Mouse (Mus musculus) kidney, postnatal 25 days (tissue): ENCODE measurements around the gene Tagln.

ENCODE experiments used
- DNase-seq, 2 experiments: peaks; one replicate each; pipeline ENCODE4 v3.0.0; 2021; ENCODE audit warnings: mixed read lengths in 2 of 2

Tagln gene

DNA sequence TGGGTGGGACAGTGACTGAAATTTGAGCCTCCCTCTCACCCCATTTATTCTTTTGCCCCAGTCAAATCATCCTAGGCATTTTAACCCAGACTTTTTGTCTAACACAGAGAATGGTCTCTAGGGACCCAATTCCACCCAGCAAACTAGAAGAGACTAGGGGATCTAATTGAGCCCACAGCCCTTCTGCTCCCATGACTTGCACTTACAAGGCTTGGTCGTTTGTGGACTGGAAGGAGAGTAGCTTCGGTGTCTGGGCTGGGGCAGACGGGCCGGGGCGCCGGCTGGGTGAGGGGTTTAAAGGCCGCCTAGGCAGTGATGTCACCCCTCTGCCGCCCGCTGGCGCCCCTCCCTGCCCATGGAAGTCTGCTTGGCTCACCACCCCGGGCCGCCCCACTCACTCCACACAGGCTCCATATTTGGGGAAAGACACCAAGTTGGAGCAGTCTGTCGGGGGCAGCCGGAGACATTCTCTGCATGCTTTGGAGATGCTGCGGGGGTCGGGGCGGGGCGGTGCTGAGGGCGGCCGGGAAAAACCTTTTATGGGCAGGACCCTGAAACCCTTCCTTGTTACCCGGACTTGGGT lies at the start of gene Tagln:
Tagln (minus strand) TSS at position 431 of the 583 bp plus-strand sequence.
- DNase-seq, result peak; percentile 40 to 67

DNA sequence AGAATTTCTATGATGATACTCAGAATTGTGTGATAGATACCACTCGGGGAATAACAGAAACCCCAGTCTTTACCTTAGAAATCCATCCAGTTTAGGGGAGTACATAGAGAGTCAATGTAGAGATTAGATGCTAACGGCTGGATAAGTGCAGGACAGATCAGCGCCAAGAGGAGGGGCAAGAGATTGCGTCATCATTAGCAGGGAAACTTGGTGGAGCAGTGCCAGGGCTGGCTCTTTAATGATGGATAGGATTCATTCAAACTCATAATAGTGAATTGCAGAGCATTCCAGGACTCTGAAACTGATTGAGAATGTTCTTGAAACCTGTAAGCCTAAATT lies 49.3 kb upstream of the Tagln start:
- DNase-seq, result peak; percentile 77 to 84

DNA sequence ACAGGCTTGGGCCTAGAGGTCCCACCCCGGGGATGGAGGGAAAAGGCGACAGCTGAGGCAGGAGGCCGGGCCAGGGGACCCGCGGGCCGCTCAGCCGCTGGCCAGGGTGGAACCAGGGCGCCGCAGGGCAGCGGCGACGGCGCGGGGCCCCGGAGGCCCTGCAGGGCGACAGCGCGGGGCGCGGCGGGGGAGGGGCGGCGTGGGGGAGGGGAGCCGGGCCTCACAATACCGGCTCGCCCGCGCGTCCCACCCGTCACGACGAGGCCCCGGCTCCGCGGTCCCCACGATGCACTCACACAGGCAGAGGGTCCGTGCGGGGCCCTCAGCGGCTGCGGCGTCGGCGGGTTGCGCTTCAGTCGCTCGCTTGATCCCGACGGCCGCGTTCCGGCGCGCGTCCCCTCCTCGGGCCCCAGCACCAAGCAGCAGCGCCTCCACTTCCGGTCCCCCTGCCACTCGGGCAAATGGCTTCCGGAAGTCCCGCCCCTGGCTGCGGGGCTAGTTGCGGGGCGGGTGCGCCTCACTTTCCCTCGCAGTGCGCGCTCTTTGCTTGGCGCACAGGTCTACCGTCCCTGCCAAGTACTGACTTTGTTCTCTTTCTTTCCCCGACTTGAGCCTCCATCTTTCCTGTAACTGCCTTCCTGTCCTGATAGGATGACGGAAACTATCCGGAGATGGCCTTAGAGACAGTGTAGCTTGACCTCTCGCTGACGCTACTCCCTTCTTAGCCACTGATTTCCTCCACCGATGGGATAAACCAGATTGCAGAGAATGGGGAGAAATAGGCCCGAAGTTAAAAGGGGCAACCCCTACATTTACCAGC lies 48.8 kb upstream of the Tagln start:
- peak; percentile 91 to 94 for DNase-seq

DNA sequence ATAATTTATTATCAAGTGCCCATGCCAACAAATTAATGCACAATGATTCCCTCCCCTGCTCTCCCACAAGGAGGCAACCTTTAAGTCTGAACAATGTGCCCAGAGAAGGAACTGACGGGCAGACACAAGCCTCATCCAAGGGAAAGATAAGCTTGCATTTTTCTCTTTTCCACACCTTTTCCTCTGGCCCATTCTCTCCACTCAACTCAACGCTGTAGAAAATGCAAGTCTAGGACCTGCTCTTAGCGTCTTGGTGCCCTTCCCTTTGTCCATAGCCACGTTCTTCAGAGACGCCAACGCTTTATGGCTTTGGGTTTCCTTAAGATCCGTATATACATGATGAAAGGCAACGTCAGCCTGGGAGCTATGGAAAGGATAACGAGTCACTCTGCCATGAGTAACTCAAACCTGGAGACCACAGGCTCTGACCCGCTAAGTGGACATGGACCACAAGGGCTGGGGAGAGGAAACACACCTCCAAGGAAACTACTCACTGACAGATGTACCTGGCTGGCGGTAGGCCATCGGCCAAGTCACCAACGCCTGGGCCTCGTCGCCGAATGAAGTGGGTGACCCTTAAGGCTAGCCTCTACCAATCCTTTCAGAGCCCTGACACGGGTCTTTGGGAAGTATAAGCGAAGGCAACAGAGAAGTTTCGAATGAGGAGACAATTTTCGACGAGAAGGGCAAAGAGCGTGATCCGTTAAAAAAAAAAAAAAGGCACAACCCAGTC lies 48.0 kb upstream of the Tagln start:
- peak; percentile 36 to 55 for DNase-seq

DNA sequence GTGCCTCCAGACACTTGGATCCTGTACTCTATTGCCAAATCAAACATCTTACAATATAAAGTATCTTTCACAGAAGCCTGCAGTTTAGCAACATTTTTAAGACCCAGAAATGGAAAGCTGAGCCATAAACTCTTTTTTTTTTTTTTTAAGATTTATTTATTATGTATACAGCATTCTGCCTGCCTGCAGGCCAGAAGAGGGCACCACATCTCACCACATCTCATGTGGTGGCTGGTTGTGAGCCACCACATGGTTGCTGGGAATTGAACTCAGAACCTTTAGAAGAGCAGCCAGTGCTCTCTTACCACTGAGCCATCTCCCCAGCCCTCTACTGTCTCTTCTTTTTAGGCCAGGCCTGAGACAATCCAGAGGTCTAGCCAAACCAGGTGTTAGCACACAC lies 45.5 kb upstream of the Tagln start:
- no peak for DNase-seq

DNA sequence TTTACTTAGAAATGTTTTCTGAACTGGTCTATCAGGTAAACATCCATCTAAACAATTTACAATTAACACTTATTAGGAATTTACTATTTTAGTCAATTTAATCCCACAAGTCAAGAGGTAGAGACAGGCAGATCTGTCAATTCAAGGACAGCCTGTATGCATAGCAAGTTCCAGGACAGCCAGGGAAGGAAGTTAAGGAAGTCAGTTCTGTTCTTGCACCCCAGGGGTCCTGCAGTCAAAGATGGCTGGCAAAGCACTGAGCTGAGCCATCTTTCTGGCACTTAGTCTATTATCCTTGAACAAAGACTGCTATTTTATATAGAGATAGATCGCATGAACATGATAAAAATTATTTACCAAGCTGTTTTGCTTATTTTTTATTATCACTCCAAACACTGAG lies 44.8 kb upstream of the Tagln start:
- no peak for DNase-seq

DNA sequence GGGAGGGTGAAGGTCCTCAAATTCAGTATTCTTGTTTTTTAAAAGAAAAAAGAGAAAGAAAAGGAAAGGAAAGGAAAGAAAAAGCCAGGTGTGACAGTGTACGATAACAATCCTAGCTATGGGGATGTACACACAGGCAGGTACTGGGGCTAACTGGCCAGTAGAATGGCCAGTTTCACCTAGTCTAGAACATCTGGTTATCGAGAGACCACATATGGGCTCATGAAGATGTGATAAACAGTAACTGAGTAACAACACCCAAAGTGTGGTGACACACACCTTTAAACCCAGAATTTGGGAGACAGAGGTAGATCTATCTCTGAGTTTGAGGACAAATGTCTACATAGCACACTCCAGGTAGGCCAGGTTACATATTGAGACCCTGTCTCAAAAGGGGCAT lies 43.9 kb upstream of the Tagln start:
- DNase-seq, result no peak

DNA sequence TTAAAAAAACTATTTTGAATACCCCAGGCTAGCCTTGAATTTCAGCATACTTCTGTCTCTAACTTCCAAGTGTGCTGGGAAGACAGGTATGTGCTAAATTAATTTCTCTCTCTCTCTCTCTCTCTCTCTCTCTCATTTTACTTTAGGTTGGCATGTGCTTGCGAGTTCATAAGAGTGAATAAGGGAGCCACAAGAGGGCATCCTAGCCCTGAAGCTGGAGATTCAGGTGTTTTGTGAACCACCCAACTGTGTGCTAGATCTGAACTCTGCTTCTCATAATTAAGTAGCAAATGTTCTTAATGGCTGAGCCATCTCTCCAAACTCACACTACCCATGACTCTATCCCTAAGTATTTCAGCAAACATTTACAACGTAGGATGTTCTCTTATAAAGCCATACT lies 41.0 kb upstream of the Tagln start:
- peak in 1 of 2 experiments; percentile 28 for DNase-seq

DNA sequence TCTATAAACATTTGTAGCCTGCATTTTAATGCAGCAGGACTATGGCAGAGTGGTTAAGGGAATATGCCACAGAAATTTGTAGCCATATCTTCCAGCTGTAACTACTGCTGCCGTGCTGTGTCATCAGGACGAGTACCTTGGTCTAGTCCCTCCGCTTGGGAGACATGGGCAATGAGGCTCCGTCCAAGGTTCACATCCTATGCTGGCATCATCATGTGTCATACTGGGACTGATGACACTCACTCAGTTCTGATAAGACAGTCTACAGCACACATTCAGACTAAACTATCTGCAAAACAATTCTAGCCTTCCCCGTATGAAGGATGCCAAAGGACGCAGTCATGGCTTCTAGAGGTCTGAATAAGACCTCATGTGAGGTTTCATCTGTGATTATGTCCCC lies 27.7 kb upstream of the Tagln start:
- DNase-seq, result no peak

DNA sequence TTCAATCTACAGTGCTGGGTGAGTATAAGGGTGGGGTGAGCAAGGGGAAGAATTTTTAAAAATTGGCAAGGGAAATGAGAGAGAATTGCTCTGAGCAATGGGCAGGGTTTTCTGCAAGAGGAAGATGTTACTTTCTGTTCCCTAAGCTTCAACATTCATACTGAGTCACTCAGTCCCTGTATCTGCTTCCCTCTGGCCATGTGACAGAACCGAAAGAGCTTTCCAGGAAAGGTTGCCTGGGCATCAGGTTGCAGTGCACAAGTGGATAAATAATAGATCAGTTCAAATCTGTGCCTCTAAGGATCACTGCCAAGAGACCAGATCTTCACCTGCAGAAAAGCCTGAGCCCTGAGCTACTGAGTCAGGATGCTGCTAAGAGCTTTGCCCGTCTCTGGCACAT lies 26.0 kb upstream of the Tagln start:
- no peak for DNase-seq

DNA sequence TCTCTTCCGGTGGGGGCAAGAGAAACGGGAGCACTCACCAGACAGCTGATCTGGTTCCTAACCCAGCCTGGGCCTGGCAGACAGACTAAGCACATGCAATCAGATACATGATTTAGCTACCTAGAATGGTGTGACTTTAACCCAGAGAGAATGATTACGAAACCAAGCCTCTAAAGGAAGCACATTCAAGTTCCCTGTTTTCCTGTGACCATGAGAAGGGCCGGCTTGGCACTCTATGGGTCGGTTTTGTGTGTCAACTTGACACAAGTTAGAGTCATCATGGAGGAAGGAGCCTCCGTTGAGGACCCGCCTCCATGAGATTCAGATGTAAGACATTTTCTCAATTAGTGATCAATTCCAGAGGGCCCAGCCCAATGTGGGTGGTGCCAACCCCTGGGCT lies 23.8 kb upstream of the Tagln start:
- DNase-seq, result no peak

DNA sequence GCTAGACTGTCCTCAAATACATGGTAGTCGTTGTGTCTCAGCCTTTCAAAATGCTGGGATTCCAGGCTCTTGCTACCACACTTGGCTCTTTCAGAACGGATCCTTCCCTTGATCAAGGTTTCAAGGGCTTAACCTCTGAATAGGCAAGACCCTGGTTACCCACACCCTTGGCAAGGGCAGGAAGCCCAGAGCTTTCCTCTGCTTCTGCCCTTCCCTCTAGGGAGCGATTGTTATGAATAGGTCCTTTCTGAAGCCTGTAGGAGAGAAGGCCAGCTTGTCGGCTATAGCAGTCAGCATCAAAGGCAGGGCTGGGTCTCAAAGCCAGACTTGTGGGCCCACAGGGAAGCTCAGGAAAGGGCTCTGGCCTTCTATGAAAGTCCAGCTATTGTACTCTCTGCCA lies 23.0 kb upstream of the Tagln start:
- no peak for DNase-seq

DNA sequence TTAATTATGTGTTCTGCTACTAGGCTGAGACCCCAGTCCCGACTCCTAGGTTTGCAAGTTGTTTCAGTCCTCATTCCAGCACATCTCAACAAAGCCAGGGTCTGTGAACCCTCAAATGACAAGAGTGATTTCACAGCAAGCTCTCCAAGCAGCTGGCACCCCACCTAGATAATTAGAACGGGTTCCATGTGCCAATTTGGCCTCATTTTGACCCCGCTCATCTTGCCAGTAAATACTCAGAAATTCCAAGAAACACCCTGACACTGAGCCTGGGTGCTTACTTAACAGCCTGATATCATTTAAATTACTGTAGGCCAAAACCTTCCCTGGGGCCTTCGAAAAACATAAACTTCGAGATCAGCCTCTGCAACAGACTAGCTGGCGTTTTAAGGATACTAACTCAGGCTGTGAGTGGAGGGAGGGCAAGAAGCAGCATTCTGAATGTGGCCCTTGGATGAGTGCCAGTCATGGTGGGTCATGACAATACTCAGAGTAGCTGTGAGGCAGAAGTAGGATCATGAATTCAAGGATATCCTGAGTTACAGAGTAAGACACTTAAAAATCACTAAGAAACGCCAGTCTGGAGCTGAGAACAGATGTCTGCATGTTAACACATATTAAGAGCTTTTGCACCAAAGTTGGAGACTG lies 22.3 kb upstream of the Tagln start:
- DNase-seq, result peak; percentile 42 to 47

DNA sequence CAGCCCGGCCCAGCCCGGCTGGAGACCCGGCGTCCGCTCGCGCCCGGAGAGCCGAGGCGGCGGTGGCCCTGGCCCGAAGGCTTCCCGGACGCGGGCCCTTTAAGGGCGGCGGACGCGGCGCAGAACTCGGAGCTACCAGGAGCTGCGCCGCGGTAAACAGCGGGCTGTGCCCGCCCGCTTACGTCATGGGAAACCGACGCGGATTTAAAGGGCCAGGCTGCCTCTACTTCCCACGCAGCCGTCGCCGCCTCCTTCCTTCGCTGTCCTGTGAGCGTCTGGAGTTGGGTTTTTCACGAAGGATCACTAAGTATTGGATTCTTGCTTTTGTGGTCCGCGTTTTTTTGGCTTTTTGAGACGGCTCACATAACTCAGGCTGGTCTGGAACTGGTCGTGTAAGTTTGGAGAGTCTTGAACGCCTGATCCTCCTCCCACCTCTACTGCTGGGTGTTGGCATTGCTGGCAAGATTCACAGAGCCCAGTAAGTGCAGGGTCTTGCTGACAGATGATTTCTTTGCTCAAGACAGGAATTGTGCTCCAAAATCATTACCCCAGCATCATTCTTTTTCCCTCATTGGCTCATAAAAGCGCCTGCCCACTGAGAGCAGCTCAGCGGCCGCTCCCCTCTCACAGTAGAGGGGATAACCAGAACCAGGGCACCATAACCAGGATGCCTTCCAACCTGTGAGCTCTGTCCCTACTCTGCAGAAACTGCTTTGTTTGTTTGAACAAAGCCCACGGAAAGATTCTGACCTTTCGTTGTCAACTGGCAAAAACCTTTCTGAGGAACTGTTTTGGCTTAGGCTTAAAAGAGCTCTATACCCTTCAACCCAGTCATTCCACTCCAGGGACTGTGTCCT lies 19.5 kb upstream of the Tagln start, which contains the start of gene Sidt2:
Sidt2 (minus strand) TSS at position 152 of the 857 bp plus-strand sequence.
- peak; percentile 91 to 95 for DNase-seq

DNA sequence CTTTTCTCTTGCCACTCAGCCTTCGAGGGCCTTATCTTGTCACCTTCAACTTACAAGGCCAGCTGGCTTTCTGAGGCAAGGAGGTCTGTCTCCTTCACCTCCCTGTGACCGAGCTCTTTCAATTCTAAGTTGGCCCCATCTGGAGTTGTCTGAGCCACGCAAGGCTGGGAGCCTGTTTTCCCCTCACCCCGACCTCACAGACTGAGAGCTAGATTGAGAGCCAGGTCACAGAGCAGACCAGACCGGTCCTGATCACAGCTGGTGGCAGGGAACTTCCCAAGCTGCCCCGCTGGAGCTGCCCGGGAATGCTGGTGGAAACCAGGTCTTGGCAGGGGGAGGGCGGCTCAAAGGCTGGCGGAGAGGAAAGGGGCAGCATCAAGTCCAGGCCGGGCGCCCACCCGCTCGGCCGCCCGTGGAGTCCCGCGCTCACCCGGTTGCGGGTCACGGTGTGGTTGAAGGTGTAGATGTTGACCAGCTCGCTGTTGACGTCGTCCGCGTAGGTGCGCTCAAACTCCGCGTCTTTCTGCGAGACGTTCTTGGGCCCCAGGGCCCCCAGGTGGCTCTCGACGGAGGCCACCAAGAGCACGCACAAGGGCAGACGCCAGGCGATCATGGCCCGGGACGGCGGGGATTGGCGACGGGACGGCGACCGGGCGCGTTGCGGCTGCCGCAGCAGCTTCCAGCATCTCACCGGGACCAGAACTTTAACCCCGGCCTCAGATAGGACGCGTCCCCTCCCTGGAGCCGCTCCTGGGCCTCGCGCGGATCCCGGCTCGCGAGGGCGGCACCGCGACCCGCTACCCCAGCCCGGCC lies 18.6 kb upstream of the Tagln start:
- DNase-seq, result peak; percentile 66 to 85

DNA sequence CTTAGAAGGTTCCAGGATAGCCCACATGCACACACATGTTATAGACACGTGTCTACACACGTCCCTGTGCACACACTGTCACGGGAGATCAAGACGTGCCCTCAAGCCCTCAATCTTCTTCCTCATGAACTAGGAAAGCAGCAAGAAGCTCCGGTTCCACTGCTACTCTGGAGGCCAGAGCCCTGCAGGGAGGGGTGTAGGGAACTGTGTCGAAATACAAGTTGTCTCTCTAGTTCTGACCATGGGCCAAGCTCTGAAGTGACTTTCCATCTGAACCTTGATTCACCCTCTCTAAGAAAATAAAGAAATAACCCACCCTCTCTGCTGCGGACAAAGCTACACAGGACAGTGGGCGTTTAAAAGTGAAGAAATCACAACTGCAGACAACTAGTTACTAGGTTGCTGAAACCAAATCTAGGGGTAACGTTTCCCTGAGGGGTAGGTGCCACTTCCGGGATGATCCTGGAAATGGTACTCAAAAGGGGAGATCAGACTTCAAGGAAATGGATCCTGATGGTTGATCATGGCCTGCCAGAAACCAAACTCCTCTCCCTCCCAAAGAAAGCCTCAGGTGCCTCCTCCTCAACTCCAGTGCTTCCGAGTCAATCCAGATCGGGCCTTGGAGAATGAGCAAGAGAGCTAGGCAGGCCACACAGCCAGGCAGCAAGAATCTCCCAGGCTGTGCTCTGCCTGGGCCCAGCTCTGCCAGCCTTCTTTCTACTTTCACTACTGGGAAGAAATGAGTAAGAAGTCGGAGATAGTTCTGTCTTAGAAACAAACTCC lies 17.8 kb upstream of the Tagln start:
- DNase-seq, result peak in 1 of 2 experiments; percentile 49

DNA sequence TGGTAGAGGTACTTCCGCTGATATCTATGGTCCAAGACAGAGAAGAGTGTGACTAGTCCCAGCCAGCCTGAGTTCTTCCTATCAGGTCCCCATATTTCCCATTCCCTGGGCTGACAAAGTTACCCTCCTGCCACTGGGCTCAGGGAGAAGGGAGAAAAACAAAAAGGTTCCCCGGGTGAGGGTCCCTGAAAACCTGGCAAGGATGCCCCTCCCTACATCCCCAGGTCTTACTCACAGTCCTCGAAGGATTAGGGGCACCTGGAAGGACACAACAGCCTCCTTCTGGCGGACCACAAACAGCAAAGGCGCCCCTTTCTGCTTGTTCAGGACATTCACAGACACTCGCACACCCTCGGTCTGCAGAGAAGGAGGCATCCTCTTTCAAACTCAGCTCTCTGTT lies 17.0 kb upstream of the Tagln start:
- DNase-seq, result no peak

DNA sequence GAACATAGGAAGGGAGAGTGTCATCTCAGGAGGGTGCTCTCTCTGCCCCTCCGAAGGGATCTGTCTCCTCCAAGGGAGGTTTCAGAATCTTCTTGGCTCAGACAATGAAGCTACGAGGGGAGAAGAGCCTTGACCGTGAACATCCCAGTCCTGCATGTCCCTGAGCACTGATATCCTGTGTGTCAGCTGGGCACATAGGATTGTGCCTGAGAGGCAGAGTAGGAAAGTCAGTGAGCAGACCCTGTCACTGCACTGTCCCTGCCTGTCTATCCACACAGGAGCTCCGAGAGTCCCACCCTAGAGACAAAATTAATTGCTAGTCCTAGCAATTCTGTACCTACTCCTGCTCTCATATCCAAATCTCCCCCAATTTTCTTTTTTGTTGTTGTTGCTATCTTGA lies 16.2 kb upstream of the Tagln start:
- no peak for DNase-seq

DNA sequence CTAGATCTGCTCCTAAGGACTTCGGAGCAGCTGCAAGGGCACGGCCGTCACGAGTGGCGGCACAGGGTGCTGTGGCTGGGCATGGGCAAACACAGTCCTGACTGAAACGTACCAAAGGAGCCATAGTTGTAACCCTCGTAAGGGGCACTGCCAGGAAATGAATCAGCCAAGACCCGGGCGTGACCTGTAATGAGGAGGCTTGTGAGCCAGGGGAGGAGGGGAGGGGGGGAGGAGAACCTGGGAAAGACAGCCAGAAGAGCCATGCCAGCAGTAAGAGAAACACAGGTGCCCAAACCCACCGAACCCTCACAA lies 11.0 kb upstream of the Tagln start:
- no peak for DNase-seq

DNA sequence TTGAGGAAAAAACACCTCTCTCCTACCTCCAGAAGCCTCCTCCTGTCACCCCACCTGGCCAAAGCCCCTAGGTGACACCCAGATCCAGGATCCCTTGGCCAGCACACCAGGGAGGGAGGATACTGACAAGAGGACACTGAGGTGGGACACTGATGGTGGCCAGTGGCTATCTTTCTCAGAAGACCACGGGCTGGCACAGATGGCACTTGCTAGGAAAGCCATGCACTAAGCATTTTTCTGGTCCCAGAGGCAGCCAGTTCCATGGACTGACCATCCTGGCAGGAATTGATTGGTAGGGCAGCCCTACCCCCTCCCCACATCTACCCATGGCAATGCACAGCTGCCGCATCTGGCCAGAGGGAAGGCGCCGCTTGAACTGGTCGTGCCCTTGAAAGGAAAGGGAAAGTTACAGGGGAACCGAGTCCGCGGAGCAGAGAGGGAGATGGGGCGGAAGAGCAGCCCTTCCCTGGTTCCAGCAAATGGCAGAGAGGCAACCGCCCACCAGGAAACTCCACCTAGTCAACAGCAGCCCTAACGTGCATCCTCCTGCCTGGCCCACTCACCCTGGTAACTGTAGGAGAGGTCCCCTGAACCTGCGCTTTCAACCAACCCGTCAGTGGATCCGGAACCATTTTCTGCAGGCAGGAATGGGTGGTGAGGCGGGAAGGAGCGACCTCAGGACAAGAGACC lies 10.5 kb upstream of the Tagln start:
- peak in 1 of 2 experiments; percentile 33 for DNase-seq
